Mouse (Mus musculus) 3T3-L1 (cell line): ENCODE measurements at regions not wholly inside any gene's neighbourhood (a gene's known extent, or its start where the extent isn't known, plus 50 kb on each side); places are given as distances from the start of the nearest gene placed in this dataset.

Source experiments
- DNase-seq: peaks from one replicate; pipeline ENCODE4 v3.0.0-alpha.2; 2015; ENCODE audit warnings: low read depth, low spot score

- DNase-seq: no peak
Observed at GRCm38 (mm10) chr12:107010995-107011786, 477.2 kb upstream of the 3110018I06Rik start.

- DNase-seq: no peak
Observed at GRCm38 (mm10) chr12:107016801-107017200, 471.6 kb upstream of the 3110018I06Rik start.

GRCm38 (mm10) chr12:107021806-107022205, 466.6 kb upstream of the 3110018I06Rik start:
- no peak for DNase-seq

GRCm38 (mm10) chr12:107026821-107027220, 461.6 kb upstream of the 3110018I06Rik start:
- no peak for DNase-seq

- no peak for DNase-seq
Observed at GRCm38 (mm10) chr12:107027842-107028549, 460.4 kb upstream of the 3110018I06Rik start.

GRCm38 (mm10) chr12:107028985-107029384, 459.4 kb upstream of the 3110018I06Rik start:
- no peak for DNase-seq

- DNase-seq: no peak
Observed at GRCm38 (mm10) chr12:107036357-107036756, 452.1 kb upstream of the 3110018I06Rik start.

GRCm38 (mm10) chr12:107041927-107042652, 446.3 kb upstream of the 3110018I06Rik start:
- DNase-seq: no peak

GRCm38 (mm10) chr12:107046496-107046895, 441.9 kb upstream of the 3110018I06Rik start:
- no peak for DNase-seq

- no peak for DNase-seq
Observed at GRCm38 (mm10) chr12:107047059-107047531, 441.3 kb upstream of the 3110018I06Rik start.

GRCm38 (mm10) chr12:107050891-107051635, 437.4 kb upstream of the 3110018I06Rik start:
- DNase-seq: no peak

GRCm38 (mm10) chr12:107052136-107052535, 436.3 kb upstream of the 3110018I06Rik start:
- no peak for DNase-seq

- DNase-seq: peak; percentile 1
Observed at GRCm38 (mm10) chr12:107056553-107056952, 431.9 kb upstream of the 3110018I06Rik start.

GRCm38 (mm10) chr12:107060514-107060913, 427.9 kb upstream of the 3110018I06Rik start:
- no peak for DNase-seq

- peak; percentile 25 for DNase-seq
Observed at GRCm38 (mm10) chr12:107067346-107067745, 421.1 kb upstream of the 3110018I06Rik start.

- no peak for DNase-seq
Observed at GRCm38 (mm10) chr12:107082541-107082940, 405.9 kb upstream of the 3110018I06Rik start.

GRCm38 (mm10) chr12:107085058-107085905, 403.1 kb upstream of the 3110018I06Rik start:
- no peak for DNase-seq

- no peak for DNase-seq
Observed at GRCm38 (mm10) chr12:107085906-107086655, 402.4 kb upstream of the 3110018I06Rik start.

- no peak for DNase-seq
Observed at GRCm38 (mm10) chr12:107092151-107092550, 396.3 kb upstream of the 3110018I06Rik start.

GRCm38 (mm10) chr12:107093326-107093725, 395.1 kb upstream of the 3110018I06Rik start:
- no peak for DNase-seq
